Mouse (Mus musculus) urinary bladder, postnatal 10 days (tissue): Measurements from ENCODE around the gene Gm20809.
"Not testable (repeated sequence)": the region's sequence is repeated elsewhere in the genome, so short reads cannot be mapped to it uniquely, and the experiment has no call there.

Source experiments
- DNase-seq: peaks from one replicate; pipeline ENCODE4 v3.0.0; 2022; ENCODE audit warnings: low spot score

The Gm20809 gene

DNA sequence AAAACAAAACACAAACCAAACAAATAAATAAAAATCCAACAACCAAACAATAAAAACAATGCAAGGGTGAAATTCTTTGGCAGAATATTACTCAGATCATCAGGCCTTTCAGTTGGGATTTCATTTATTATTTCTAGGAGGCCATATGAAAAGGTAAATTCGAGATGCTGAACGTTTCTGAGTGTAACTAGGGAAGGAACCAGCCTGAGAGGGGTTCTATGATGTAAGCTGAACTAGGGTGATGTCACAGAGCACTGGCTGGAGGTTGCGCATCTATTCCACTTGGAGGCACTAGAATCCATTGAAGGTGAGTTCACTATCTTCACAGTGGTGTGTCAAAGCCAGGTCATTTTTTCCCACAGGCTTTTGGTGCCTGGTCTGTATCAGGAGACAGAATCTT lies at the start of gene Gm20809:
TSS of gene Gm20809 (plus strand) at position 301 of the 400 bp plus-strand sequence.
- not testable (repeated sequence) for DNase-seq
